Mouse (Mus musculus): Measurements from ENCODE around the gene Lrrn3. TPM values are rescaled to one million over a fixed set of nuclear protein-coding genes. Genes with fewer than 3 reads are reported as not detected.
A peak's percentile ranks its signal among the peaks of the same experiment; 100 is the strongest.

Gene Lrrn3
- polyA plus RNA-seq, 1 experiment from 2014 or later = 11.9 TPM

GRCm38 (mm10) chr12:41484689-41485511, 1.3 kb downstream of the Lrrn3 start:
- Histone ChIP-seq H3K27ac (no peak overlapping the region), H3K4me1 (no peaks in the 10 kb centered on the region), H3K27me3 (replicated peaks) (no peaks in the 10 kb centered on the region), H3K9me3 (no peaks in the 10 kb centered on the region), H3K36me3 (no peaks in the 10 kb centered on the region), H3K4me3 (replicated peaks) (peak overlapping the region; percentile 37), H3K9ac (peak overlapping the region; percentile 9; the same call in 1 of the 2 replicates), H3K4me2 (peak overlapping the region; percentile 49)
- 25% methylated on average over 16 of the region's 16 CpGs for WGBS
- ATAC-seq (ENCODE audit: insufficient read depth, low FRiP score, low read depth) = no peak

DNA sequence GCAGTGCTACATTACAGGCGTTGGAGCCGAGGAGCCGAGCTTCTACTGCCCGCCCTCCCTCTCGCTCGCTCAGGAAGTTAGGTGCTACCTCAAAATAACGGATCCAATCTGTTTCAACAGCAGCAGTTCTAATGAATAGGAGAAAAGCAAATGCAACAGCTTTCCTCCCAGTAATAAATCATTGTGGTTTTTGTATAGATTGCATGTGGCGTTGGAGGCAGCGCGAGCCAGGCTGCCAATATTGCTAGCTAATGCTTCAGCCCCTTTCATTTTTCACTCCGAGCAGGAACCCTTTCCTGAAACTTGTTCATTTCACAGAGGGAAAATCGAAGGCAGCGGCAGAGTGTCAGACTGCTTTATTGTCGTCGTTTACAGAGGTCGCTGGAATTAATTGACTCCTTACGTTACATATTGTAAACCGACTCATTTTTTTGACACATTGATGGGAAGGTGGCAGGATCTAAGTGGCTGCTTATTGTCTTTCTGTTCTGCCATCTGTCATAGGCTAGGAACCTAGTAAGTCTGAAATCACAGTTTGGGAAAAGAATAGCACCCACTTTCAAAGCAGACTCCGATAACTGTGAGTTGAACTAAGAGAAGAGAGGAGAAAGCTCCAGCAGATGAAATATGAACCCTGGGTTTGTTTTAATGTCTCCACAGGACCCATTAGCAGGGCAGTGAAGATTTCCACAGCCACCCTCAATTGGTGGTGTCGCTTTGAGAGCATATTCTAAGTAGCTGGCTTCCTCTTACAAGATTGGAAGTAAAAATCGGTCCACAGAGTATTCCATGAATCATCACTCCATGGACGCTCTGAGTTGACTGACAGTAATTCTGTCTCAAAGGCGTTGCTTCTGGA, 2.4 kb downstream of the Lrrn3 start:
- no peak for ATAC-seq (ENCODE audit: insufficient read depth, low FRiP score, low read depth)
- Histone ChIP-seq H3K27me3 (replicated peaks) (no peaks in the 10 kb centered on the region), H3K9me3 (no peaks in the 10 kb centered on the region), H3K4me2 (peak overlapping the region; percentile 49), H3K9ac (no peak overlapping the region), H3K4me1 (no peaks in the 10 kb centered on the region), H3K4me3 (replicated peaks) (peak overlapping the region; percentile 37), H3K27ac (no peak overlapping the region), H3K36me3 (no peaks in the 10 kb centered on the region)
- WGBS = 30% methylated on average over 23 of the region's 23 CpGs

DNA sequence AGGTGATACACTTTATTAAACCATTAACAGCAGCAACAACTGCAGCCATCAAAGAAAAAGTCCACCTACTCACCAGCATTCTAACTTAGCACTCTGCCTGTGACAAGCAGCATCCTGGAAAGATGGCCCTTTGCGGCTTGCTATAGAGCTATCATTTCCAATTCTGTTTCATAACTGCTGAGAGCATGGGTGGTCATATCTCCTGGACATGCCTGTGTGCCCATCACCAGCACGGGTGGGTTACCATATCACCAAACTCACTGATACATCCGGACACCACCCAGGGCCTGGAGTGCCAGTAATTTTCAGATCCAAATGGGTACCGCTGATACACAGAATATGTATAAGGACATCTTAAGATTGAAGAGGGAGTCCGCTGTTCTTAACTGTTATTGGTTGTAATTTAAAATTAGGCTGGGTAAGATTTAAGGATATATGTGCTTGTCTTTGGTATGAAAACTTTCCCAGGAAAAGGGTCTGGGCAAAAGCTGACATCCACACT, 3.1 kb downstream of the Lrrn3 start:
- Histone ChIP-seq H3K9ac (no peak overlapping the region), H3K4me3 (replicated peaks) (peak overlapping the region; percentile 37), H3K27me3 (replicated peaks) (no peaks in the 10 kb centered on the region), H3K4me2 (peak overlapping the region; percentile 49), H3K27ac (no peak overlapping the region), H3K4me1 (no peaks in the 10 kb centered on the region), H3K9me3 (no peaks in the 10 kb centered on the region), H3K36me3 (no peaks in the 10 kb centered on the region)
- WGBS = 82% methylated on average over 5 of the region's 5 CpGs
- ATAC-seq (ENCODE audit: insufficient read depth, low FRiP score, low read depth) = no peak

DNA sequence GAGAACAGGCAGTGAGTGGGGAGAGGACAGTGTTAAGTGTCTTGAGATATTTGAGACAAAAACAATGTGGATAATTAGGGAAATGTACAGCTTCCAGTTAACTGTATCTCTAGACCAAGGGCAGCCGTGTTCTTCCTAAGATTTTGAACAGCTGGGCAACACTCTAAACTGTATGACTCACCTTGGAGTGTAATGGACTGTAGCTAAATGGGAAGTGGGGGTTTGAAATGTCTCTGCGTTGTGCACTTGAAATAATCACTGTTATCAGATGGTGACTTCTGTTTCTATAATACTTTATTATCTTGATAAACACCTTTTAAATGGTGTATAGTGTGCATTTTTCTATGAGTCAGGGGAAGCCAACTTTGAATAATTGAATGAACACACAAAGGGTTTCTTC, 4.7 kb downstream of the Lrrn3 start:
- ATAC-seq (ENCODE audit: insufficient read depth, low FRiP score, low read depth) = no peak
- Histone ChIP-seq H3K27ac (no peak overlapping the region), H3K27me3 (replicated peaks) (no peaks in the 10 kb centered on the region), H3K9ac (no peak overlapping the region), H3K36me3 (no peaks in the 10 kb centered on the region), H3K4me1 (no peaks in the 10 kb centered on the region), H3K4me3 (replicated peaks) (no peak overlapping the region), H3K9me3 (no peaks in the 10 kb centered on the region), H3K4me2 (no peak overlapping the region)
- WGBS = 42% methylated on average over 2 of the region's 2 CpGs

- no peak overlapping the region for H3K4me2 ChIP-seq
- no peaks in the 10 kb centered on the region for H3K9me3 ChIP-seq
- no peaks in the 10 kb centered on the region for H3K4me1 ChIP-seq
- WGBS = 70% methylated on average over 6 of the region's 6 CpGs
- no peak overlapping the region for H3K27ac ChIP-seq
- H3K27me3 ChIP-seq (replicated peaks) = no peaks in the 10 kb centered on the region
- H3K9ac ChIP-seq = no peak overlapping the region
- ATAC-seq (ENCODE audit: insufficient read depth, low FRiP score, low read depth) = no peak
- H3K4me3 ChIP-seq (replicated peaks) = no peak overlapping the region
- H3K36me3 ChIP-seq = no peaks in the 10 kb centered on the region
Measured at GRCm38 (mm10) chr12:41469096-41469801, 17.0 kb downstream of the Lrrn3 start.

DNA sequence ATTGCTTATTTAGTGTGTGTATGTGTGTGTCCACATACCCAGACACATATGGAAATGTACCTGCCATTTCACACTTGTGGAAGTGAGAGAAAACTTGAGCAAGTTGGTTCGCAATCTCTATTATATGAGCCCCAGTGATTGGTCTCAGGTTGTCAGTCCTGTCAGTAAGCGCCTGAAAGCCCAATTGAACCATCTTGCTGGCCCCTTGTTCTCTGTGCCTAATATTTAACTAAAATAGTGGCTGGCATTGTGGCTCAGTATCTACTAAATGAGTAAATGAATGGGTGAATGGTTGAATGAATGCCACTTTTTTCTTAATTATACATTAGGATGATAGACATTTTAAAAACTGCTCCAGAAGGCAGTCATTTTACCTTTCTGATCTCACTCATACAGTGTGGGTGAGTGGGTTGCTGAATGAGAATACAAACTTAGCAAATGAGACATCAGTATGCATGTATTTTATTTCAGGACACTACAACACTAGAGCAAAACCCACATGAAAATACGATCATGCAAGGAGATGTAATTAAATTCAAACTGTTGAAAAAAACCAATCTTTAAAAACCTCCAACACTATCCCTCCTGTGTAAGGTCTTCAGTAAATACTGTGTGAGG, 17.7 kb downstream of the Lrrn3 start:
- Histone ChIP-seq H3K27me3 (replicated peaks) (no peaks in the 10 kb centered on the region), H3K4me1 (no peaks in the 10 kb centered on the region), H3K4me2 (no peak overlapping the region), H3K36me3 (no peaks in the 10 kb centered on the region), H3K9me3 (no peaks in the 10 kb centered on the region), H3K27ac (no peak overlapping the region), H3K9ac (no peak overlapping the region), H3K4me3 (replicated peaks) (no peak overlapping the region)
- WGBS = 90% methylated on average over 3 of the region's 3 CpGs
- no peak for ATAC-seq (ENCODE audit: insufficient read depth, low FRiP score, low read depth)

- Histone ChIP-seq H3K36me3 (no peaks in the 10 kb centered on the region), H3K4me1 (no peaks in the 10 kb centered on the region), H3K4me2 (no peak overlapping the region), H3K27me3 (replicated peaks) (no peaks in the 10 kb centered on the region), H3K9me3 (no peaks in the 10 kb centered on the region), H3K27ac (no peak overlapping the region), H3K9ac (no peak overlapping the region), H3K4me3 (replicated peaks) (no peak overlapping the region)
- ATAC-seq (ENCODE audit: insufficient read depth, low FRiP score, low read depth) = no peak
- 54% methylated on average over 4 of the region's 4 CpGs for WGBS
Measured at GRCm38 (mm10) chr12:41438446-41438845, 47.8 kb downstream of the Lrrn3 start.

DNA sequence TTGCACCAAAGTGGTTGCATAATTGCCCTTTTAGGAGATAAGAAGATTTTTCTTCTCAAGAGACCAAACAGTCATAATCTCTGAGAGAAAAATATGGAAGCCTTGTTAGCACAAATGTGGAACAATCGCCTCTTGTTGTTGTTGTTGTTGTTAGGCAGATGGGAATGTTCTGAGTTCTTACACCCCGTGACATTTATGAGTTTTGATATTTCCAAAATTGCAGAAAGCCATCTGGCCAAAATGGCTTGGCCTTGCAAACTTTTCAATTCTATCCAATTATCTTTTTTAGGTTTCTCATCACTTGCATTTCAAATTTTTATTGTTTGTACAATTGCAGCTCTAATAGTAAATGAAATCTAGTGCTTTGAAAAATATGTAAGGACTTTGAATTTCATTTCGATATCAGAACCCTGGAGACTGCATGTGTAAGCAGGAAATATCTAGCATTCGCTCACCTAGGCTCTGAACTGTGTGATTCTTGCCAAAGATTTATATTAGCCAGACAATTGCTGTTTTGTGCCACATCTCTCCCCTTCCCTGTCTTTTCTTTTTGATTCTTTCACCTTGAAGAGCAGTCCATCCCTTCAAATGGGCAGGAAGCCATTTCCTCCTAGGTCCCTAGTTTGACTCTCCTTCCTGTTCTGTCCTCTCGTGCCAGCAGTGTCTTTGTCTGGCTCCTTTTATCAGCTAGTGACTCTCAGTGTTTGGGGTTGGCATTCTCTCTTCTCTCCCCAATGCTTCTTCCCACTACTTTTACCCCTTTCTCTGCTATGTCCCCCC, 49.8 kb downstream of the Lrrn3 start:
- WGBS = 80% methylated on average over 5 of the region's 5 CpGs
- no peak for ATAC-seq (ENCODE audit: insufficient read depth, low FRiP score, low read depth)

GRCm38 (mm10) chr12:41428806-41429205, 57.4 kb downstream of the Lrrn3 start:
- Histone ChIP-seq H3K27me3 (replicated peaks) (no peaks in the 10 kb centered on the region), H3K36me3 (no peaks in the 10 kb centered on the region), H3K27ac (no peak overlapping the region), H3K9ac (no peak overlapping the region), H3K4me2 (no peak overlapping the region), H3K4me3 (replicated peaks) (no peak overlapping the region), H3K9me3 (no peaks in the 10 kb centered on the region), H3K4me1 (no peaks in the 10 kb centered on the region)
- ATAC-seq (ENCODE audit: insufficient read depth, low FRiP score, low read depth) = no peak

More for the DNA sequence above, 49.8 kb downstream of the Lrrn3 start:
- H3K27ac ChIP-seq = no peak overlapping the region
- no peaks in the 10 kb centered on the region for H3K27me3 ChIP-seq (replicated peaks)
- no peaks in the 10 kb centered on the region for H3K9me3 ChIP-seq
- H3K4me3 ChIP-seq (replicated peaks) = no peak overlapping the region
- no peaks in the 10 kb centered on the region for H3K4me1 ChIP-seq
- H3K9ac ChIP-seq = no peak overlapping the region
- no peak overlapping the region for H3K4me2 ChIP-seq
- no peaks in the 10 kb centered on the region for H3K36me3 ChIP-seq

DNA sequence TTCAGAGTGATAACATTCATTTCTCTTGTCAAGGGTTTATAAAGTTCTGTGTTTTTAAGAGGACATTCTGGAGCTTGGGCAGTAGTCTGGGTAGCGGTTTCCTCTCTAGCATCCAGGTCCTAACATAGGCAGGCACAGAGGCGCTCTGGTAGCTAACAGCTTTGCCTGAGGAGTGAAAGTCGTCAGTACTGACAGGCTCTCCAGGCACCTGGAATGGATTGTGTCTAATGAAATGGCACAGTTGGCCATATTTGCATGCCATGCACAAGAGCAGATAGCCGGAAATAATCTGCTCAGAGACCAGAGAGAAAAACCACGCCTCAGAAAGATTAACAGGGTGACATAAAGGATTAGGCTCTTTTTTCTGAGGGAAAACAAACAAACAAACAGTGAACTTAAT, 58.8 kb downstream of the Lrrn3 start:
- WGBS = 74% methylated on average over 5 of the region's 5 CpGs
- H3K4me3 ChIP-seq (replicated peaks) = no peak overlapping the region
- H3K4me1 ChIP-seq = no peaks in the 10 kb centered on the region
- no peak overlapping the region for H3K9ac ChIP-seq
- ATAC-seq (ENCODE audit: insufficient read depth, low FRiP score, low read depth) = no peak
- no peaks in the 10 kb centered on the region for H3K9me3 ChIP-seq
- H3K27me3 ChIP-seq (replicated peaks) = no peaks in the 10 kb centered on the region
- H3K36me3 ChIP-seq = no peaks in the 10 kb centered on the region
- H3K27ac ChIP-seq = no peak overlapping the region
- no peak overlapping the region for H3K4me2 ChIP-seq

Data from stomach, embryonic 15.5 days (tissue).